Mouse (Mus musculus): ENCODE results near the gene Htr1d.

DNA sequence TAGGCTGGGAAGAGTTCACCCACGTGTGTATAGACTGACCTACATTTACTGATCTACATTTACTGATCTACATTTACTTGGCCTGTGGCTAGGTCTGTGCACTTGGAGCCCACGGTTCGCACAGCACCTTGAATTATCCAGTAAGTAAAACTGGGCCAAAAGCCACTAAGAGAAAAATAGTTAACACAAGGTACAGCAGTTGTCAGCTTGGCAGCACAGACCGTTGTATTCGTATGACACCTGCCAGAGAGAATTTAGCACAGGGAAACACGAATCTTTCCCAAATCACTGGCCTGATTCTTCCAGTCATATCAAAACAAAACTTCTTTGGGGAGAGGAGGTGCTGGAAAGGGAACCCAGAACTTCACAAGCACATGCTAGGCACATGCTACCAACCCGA lies 35.0 kb downstream of the Htr1d start:
- no peak for TF ChIP-seq CTCF (conservative IDR thresholded peaks at IDR 0.05; ENCODE audit: low read length)
- TF ChIP-seq NANOG (IDR thresholded peaks at IDR 0.05; ENCODE audit: borderline replicate concordance, low read length), result no peak
- TF ChIP-seq POU5F1 (IDR thresholded peaks at IDR 0.05; ENCODE audit: borderline replicate concordance, low read length), result no peak
